8 mouse cellular contexts compared by ENCODE assay signal in genomic region chr15:96697901-96698657, GRCm38 (mm10). TPM values are rescaled to one million over a fixed set of nuclear protein-coding genes. Genes with fewer than 3 reads are reported as not detected.
DNase-seq lines count a peak whose midpoint lies in the region; ATAC-seq lines count a peak whose summit lies in the region.

No protein-coding gene starts in this region.

- H3K36me3 ChIP-seq in kidney, embryonic 16.5 days (ENCODE audit: insufficient read depth, low read length), result peaks cover 51% of the 10 kb centered on the region
- peaks cover 22% of the 10 kb centered on the region for H3K36me3 ChIP-seq in forebrain, embryonic 11.5 days (ENCODE audit: control insufficient read depth, insufficient read depth, low read length)
- H3K36me3 ChIP-seq in limb, embryonic 11.5 days (ENCODE audit: control insufficient read depth, insufficient read depth, low read length), result peaks cover 25% of the 10 kb centered on the region
- H3K36me3 ChIP-seq in neural tube, embryonic 12.5 days, result peaks cover 40% of the 10 kb centered on the region

- peak overlapping the region; percentile 93 for H3K4me3 ChIP-seq in kidney, embryonic 16.5 days (ENCODE audit: low read length)
- peak overlapping the region; percentile 93 for H3K4me3 ChIP-seq in forebrain, embryonic 11.5 days (ENCODE audit: low read depth, low read length)
- H3K4me3 ChIP-seq in limb, embryonic 11.5 days (ENCODE audit: low read depth, low read length), result peak overlapping the region; percentile 93
- H3K4me3 ChIP-seq in neural tube, embryonic 12.5 days, result peak overlapping the region; percentile 87

- 9% methylated on average over 19 of the region's 19 CpGs for WGBS in kidney, embryonic 16.5 days
- WGBS in forebrain, embryonic 11.5 days, result 26% methylated on average over 19 of the region's 19 CpGs
- 20% methylated on average over 19 of the region's 19 CpGs for WGBS in limb, embryonic 11.5 days
- 24% methylated on average over 19 of the region's 19 CpGs for WGBS in neural tube, embryonic 12.5 days

- H3K9me3 ChIP-seq in kidney, embryonic 16.5 days (ENCODE audit: low read length), result no peaks in the 10 kb centered on the region
- no peaks in the 10 kb centered on the region for H3K9me3 ChIP-seq in forebrain, embryonic 11.5 days (ENCODE audit: control insufficient read depth, low read length)
- H3K9me3 ChIP-seq in limb, embryonic 11.5 days (ENCODE audit: control insufficient read depth, low read length), result no peaks in the 10 kb centered on the region
- H3K9me3 ChIP-seq in neural tube, embryonic 12.5 days, result no peaks in the 10 kb centered on the region

- H3K27me3 ChIP-seq in kidney, embryonic 16.5 days (ENCODE audit: insufficient read depth, low read length), result no peaks in the 10 kb centered on the region
- no peaks in the 10 kb centered on the region for H3K27me3 ChIP-seq in forebrain, embryonic 11.5 days (ENCODE audit: control insufficient read depth, insufficient read depth, low read length)
- no peaks in the 10 kb centered on the region for H3K27me3 ChIP-seq in limb, embryonic 11.5 days (ENCODE audit: control insufficient read depth, insufficient read depth, low read length)
- no peaks in the 10 kb centered on the region for H3K27me3 ChIP-seq in neural tube, embryonic 12.5 days (replicated peaks)

- no peak for DNase-seq in kidney, postnatal 14 days
- peak; percentile 55 for DNase-seq in adipocyte (ENCODE audit: low spot score)
- no peak for DNase-seq in forebrain, embryonic 11.5 days (ENCODE audit: low spot score)
- no peak for DNase-seq in limb, embryonic 11.5 days (ENCODE audit: low spot score)
- no peak for DNase-seq in urinary bladder, adult 2 months (ENCODE audit: low spot score)
- DNase-seq in urinary bladder, postnatal 4 days (ENCODE audit: low spot score in 2 of 2), result no peak

- peak; percentile 16 for ATAC-seq in kidney, embryonic 16.5 days (ENCODE audit: low FRiP score, low TSS enrichment)
- peak; percentile 29 for ATAC-seq in forebrain, embryonic 11.5 days (replicated peaks; ENCODE audit: low FRiP score)
- no peak for ATAC-seq in limb, embryonic 11.5 days (ENCODE audit: insufficient number of reproducible peaks, low FRiP score, low TSS enrichment, low read depth)
- peak; percentile 3; the same call in 1 of the 2 replicates for ATAC-seq in neural tube, embryonic 12.5 days (ENCODE audit: low FRiP score, low read depth)

- H3K4me1 ChIP-seq in kidney, embryonic 16.5 days (ENCODE audit: insufficient read depth, low read length), result peaks cover 39% of the 10 kb centered on the region
- peaks cover 8% of the 10 kb centered on the region; the same call in 1 of the 2 replicates for H3K4me1 ChIP-seq in forebrain, embryonic 11.5 days (replicated peaks; ENCODE audit: control insufficient read depth, insufficient read depth, low read length)
- peaks cover 15% of the 10 kb centered on the region for H3K4me1 ChIP-seq in limb, embryonic 11.5 days (ENCODE audit: control insufficient read depth, insufficient read depth, low read length)
- H3K4me1 ChIP-seq in neural tube, embryonic 12.5 days, result peaks cover 35% of the 10 kb centered on the region

- peak overlapping the region; percentile 86 for H3K9ac ChIP-seq in kidney, embryonic 16.5 days (replicated peaks; ENCODE audit: low read length)
- peak overlapping the region; percentile 100 for H3K9ac ChIP-seq in forebrain, embryonic 11.5 days (ENCODE audit: low read length)
- H3K9ac ChIP-seq in limb, embryonic 11.5 days (ENCODE audit: low read length), result peak overlapping the region; percentile 100
- peak overlapping the region; percentile 99 for H3K9ac ChIP-seq in neural tube, embryonic 12.5 days

- peak overlapping the region; percentile 84 for H3K4me2 ChIP-seq in kidney, embryonic 16.5 days (replicated peaks; ENCODE audit: low read depth, low read length)
- peak overlapping the region; percentile 85 for H3K4me2 ChIP-seq in forebrain, embryonic 11.5 days (ENCODE audit: low read depth, low read length, severe bottlenecking)
- H3K4me2 ChIP-seq in limb, embryonic 11.5 days (ENCODE audit: low read depth, severe bottlenecking), result peak overlapping the region; percentile 84
- H3K4me2 ChIP-seq in neural tube, embryonic 12.5 days (replicated peaks), result peak overlapping the region; percentile 78

- peak overlapping the region; percentile 98 for H3K27ac ChIP-seq in kidney, embryonic 16.5 days (ENCODE audit: low read length)
- peak overlapping the region; percentile 98; the same call in 1 of the 2 replicates for H3K27ac ChIP-seq in forebrain, embryonic 11.5 days (ENCODE audit: low read depth, low read length)
- H3K27ac ChIP-seq in limb, embryonic 11.5 days (replicated peaks; ENCODE audit: low read depth, low read length), result peak overlapping the region; percentile 98; the same call in 1 of the 2 replicates
- peak overlapping the region; percentile 99; the same call in 1 of the 2 replicates for H3K27ac ChIP-seq in neural tube, embryonic 12.5 days

RNA-seq across cellular contexts. Expression of gene Slc38a2, which starts 1.5 kb away (rescaled TPM):
- polyA plus RNA-seq in kidney, embryonic 16.5 days (2015; fragmentation: Nextera tagmentation; extraction: Ambion mirVana), result 140 and 150 TPM in 2 replicates
- polyA plus RNA-seq in forebrain, embryonic 11.5 days (2014; fragmentation: Nextera tagmentation; extraction: Ambion mirVana), result 192 and 220 TPM in 2 replicates
- polyA plus RNA-seq in limb, embryonic 11.5 days (2014; fragmentation: Nextera tagmentation; extraction: Ambion mirVana), result 245 and 250 TPM in 2 replicates
- polyA plus RNA-seq in neural tube, embryonic 12.5 days (2016; fragmentation: Nextera tagmentation; extraction: Ambion mirVana), result 163 and 176 TPM in 2 replicates
- 89.3 and 90.6 TPM in 2 replicates for polyA plus RNA-seq in urinary bladder, adult 2 months (2012; rRNA removed)

RNA-seq across cellular contexts. Expression of gene Slc38a1, which starts 55.4 kb away (rescaled TPM):
- polyA plus RNA-seq in kidney, embryonic 16.5 days (2015; fragmentation: Nextera tagmentation; extraction: Ambion mirVana), result 62.4 and 75.7 TPM in 2 replicates
- polyA plus RNA-seq in forebrain, embryonic 11.5 days (2014; fragmentation: Nextera tagmentation; extraction: Ambion mirVana), result 134 and 139 TPM in 2 replicates
- 132 and 143 TPM in 2 replicates for polyA plus RNA-seq in limb, embryonic 11.5 days (2014; fragmentation: Nextera tagmentation; extraction: Ambion mirVana)
- 151 and 161 TPM in 2 replicates for polyA plus RNA-seq in neural tube, embryonic 12.5 days (2016; fragmentation: Nextera tagmentation; extraction: Ambion mirVana)
- polyA plus RNA-seq in urinary bladder, adult 2 months (2012; rRNA removed), result 13.9 and 21.5 TPM in 2 replicates
